Mouse (Mus musculus): ENCODE results near the gene Tmem131.

DNA sequence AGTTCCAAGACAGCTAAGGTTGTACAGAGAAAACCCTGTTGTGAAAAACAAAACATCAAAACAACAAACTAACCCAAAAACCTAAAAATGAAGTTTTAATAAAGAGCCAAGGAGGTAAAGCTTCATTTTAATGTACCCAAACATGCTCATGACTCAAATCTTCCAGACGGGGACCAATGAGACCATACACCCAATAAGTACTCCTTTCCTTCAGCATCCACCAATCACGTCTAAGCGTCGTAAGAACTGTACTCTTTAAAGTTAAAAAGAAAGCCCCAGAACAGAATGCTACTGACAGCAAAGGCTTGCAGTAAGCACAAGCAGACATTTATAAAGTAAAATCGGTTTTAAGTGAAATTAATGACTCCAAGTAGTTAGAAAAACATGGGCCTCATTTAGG, 33.1 kb downstream of the Tmem131 start:
- no peak for TF ChIP-seq CTCF (IDR thresholded peaks at IDR 0.05; ENCODE audit: low read depth, low read length)
- no peak for TF ChIP-seq GATA1 (IDR thresholded peaks at IDR 0.05; ENCODE audit: borderline replicate concordance, low read length)
- no peak for TF ChIP-seq TAL1 (conservative IDR thresholded peaks at IDR 0.05; ENCODE audit: low read depth, low read length)
- TF ChIP-seq POLR2AphosphoS5 (IDR thresholded peaks at IDR 0.05; ENCODE audit: insufficient replicate concordance, low read depth, low read length) = no peak

Data from G1E (cell line).